Mouse (Mus musculus): ENCODE data around the gene Ttll9. TPM values are rescaled to one million over a fixed set of nuclear protein-coding genes. Genes with fewer than 3 reads are reported as not detected.

Gene Ttll9
- polyA plus RNA-seq, 1 experiment from 2014 or later, result 0.42 TPM

GRCm38 (mm10) chr2:152926896-152927295 lies 35.4 kb upstream of the Ttll9 start:
- no peak overlapping the region for H3K27ac ChIP-seq

GRCm38 (mm10) chr2:152927371-152927770 lies 34.9 kb upstream of the Ttll9 start:
- Histone ChIP-seq H3K4me3 (no peak overlapping the region), H3K36me3 (no peaks in the 10 kb centered on the region), H3K4me2 (no peak overlapping the region), H3K4me1 (peaks cover 28% of the 10 kb centered on the region), H3K9ac (no peak overlapping the region), H3K27ac (no peak overlapping the region), H3K9me3 (no peaks in the 10 kb centered on the region), H3K27me3 (peaks cover 5% of the 10 kb centered on the region; the same call in 1 of the 2 replicates)
- WGBS, result 48% methylated on average over 5 of the region's 5 CpGs
- no peak for ATAC-seq (ENCODE audit: insufficient number of reproducible peaks, insufficient read depth, low FRiP score, low TSS enrichment, low read depth)

More at GRCm38 (mm10) chr2:152926896-152927295, 35.4 kb upstream of the Ttll9 start:
- 0 out of 2 replicates have a peak, but pooled peaks cover under 1% of the 10 kb centered on the region for H3K27me3 ChIP-seq
- no peaks in the 10 kb centered on the region for H3K36me3 ChIP-seq
- H3K9me3 ChIP-seq, result no peaks in the 10 kb centered on the region
- no peak overlapping the region for H3K4me3 ChIP-seq
- 42% methylated on average over 9 of the region's 9 CpGs for WGBS
- peaks cover 28% of the 10 kb centered on the region for H3K4me1 ChIP-seq
- no peak for ATAC-seq (ENCODE audit: insufficient number of reproducible peaks, insufficient read depth, low FRiP score, low TSS enrichment, low read depth)
- no peak overlapping the region for H3K4me2 ChIP-seq
- H3K9ac ChIP-seq, result 0 out of 2 replicates have a peak overlapping the region, but pooled peaks have one; percentile 32

GRCm38 (mm10) chr2:152928219-152928987 lies 33.9 kb upstream of the Ttll9 start:
- H3K27ac ChIP-seq, result no peak overlapping the region
- ATAC-seq (ENCODE audit: insufficient number of reproducible peaks, insufficient read depth, low FRiP score, low TSS enrichment, low read depth), result no peak
- H3K27me3 ChIP-seq, result peaks cover 12% of the 10 kb centered on the region; the same call in 1 of the 2 replicates
- no peaks in the 10 kb centered on the region for H3K9me3 ChIP-seq
- no peak overlapping the region for H3K4me3 ChIP-seq
- H3K4me2 ChIP-seq, result no peak overlapping the region
- 40% methylated on average over 14 of the region's 14 CpGs for WGBS
- H3K36me3 ChIP-seq, result no peaks in the 10 kb centered on the region
- H3K4me1 ChIP-seq, result peaks cover 28% of the 10 kb centered on the region
- H3K9ac ChIP-seq, result no peak overlapping the region

- H3K4me1 ChIP-seq, result peaks cover 28% of the 10 kb centered on the region
- H3K4me3 ChIP-seq, result no peak overlapping the region
- H3K4me2 ChIP-seq, result no peak overlapping the region
- no peak overlapping the region for H3K9ac ChIP-seq
- no peaks in the 10 kb centered on the region for H3K9me3 ChIP-seq
- WGBS, result 77% methylated on average over 3 of the region's 3 CpGs
- peaks cover 16% of the 10 kb centered on the region for H3K27me3 ChIP-seq
- no peak overlapping the region for H3K27ac ChIP-seq
- no peak for ATAC-seq (ENCODE audit: insufficient number of reproducible peaks, insufficient read depth, low FRiP score, low TSS enrichment, low read depth)
- no peaks in the 10 kb centered on the region for H3K36me3 ChIP-seq
These were observed 33.3 kb upstream of the Ttll9 start for GRCm38 (mm10) chr2:152928988-152929370.

- Histone ChIP-seq H3K27ac (no peak overlapping the region), H3K36me3 (no peaks in the 10 kb centered on the region), H3K9me3 (no peaks in the 10 kb centered on the region), H3K4me3 (no peak overlapping the region), H3K9ac (no peak overlapping the region), H3K4me1 (peaks cover 22% of the 10 kb centered on the region), H3K4me2 (no peak overlapping the region), H3K27me3 (peaks cover 16% of the 10 kb centered on the region)
- whole genome bisulfite sequencing, result 34% methylated on average over 2 of the region's 2 CpGs
- ATAC-seq (ENCODE audit: insufficient number of reproducible peaks, insufficient read depth, low FRiP score, low TSS enrichment, low read depth), result no peak
These were observed 32.0 kb upstream of the Ttll9 start for GRCm38 (mm10) chr2:152930276-152930675.

- no peak overlapping the region for H3K9ac ChIP-seq
- H3K9me3 ChIP-seq, result no peaks in the 10 kb centered on the region
- no peak overlapping the region for H3K4me3 ChIP-seq
- H3K36me3 ChIP-seq, result no peaks in the 10 kb centered on the region
- peaks cover 28% of the 10 kb centered on the region for H3K27me3 ChIP-seq
- no peak for ATAC-seq (ENCODE audit: insufficient number of reproducible peaks, insufficient read depth, low FRiP score, low TSS enrichment, low read depth)
- 70% methylated on average over 12 of the region's 12 CpGs for WGBS
- no peak overlapping the region for H3K27ac ChIP-seq
- no peak overlapping the region for H3K4me2 ChIP-seq
- peaks cover 13% of the 10 kb centered on the region for H3K4me1 ChIP-seq
These were observed 30.7 kb upstream of the Ttll9 start for GRCm38 (mm10) chr2:152931456-152932160.

- ATAC-seq (ENCODE audit: insufficient number of reproducible peaks, insufficient read depth, low FRiP score, low TSS enrichment, low read depth), result no peak
- Histone ChIP-seq H3K27ac (no peak within 1 kb of the TSS), H3K4me3 (no peak within 1 kb of the TSS), H3K9me3 (no peaks in the 10 kb centered on the region), H3K4me1 (0 out of 2 replicates have a peak, but pooled peaks cover 7% of the 10 kb centered on the region), H3K4me2 (no peak within 1 kb of the TSS), H3K27me3 (peaks cover 31% of the 10 kb centered on the region), H3K9ac (peak within 1 kb of the TSS; percentile 36; the same call in 1 of the 2 replicates), H3K36me3 (no peaks in the 10 kb centered on the region)
- 32% methylated on average over 9 of the region's 9 CpGs for WGBS
These were observed 29.2 kb upstream of the Ttll9 start, which contains the start of gene Foxs1 for GRCm38 (mm10) chr2:152933048-152933447. Gene Foxs1, minus strand, starts transcription at chr2:152933208.

- Histone ChIP-seq H3K9me3 (no peaks in the 10 kb centered on the region), H3K36me3 (no peaks in the 10 kb centered on the region), H3K4me2 (no peak overlapping the region), H3K27ac (no peak overlapping the region), H3K4me1 (0 out of 2 replicates have a peak, but pooled peaks cover 2% of the 10 kb centered on the region), H3K4me3 (no peak overlapping the region), H3K9ac (no peak overlapping the region), H3K27me3 (peaks cover 36% of the 10 kb centered on the region)
- no peak for ATAC-seq (ENCODE audit: insufficient number of reproducible peaks, insufficient read depth, low FRiP score, low TSS enrichment, low read depth)
- 29% methylated on average over 5 of the region's 5 CpGs for WGBS
These were observed 28.7 kb upstream of the Ttll9 start for GRCm38 (mm10) chr2:152933614-152934013.

- Histone ChIP-seq H3K36me3 (no peaks in the 10 kb centered on the region), H3K4me1 (peaks cover 15% of the 10 kb centered on the region), H3K9ac (no peak overlapping the region), H3K9me3 (no peaks in the 10 kb centered on the region), H3K4me3 (no peak overlapping the region), H3K27me3 (peaks cover 83% of the 10 kb centered on the region), H3K27ac (no peak overlapping the region), H3K4me2 (no peak overlapping the region)
- 23% methylated on average over 4 of the region's 4 CpGs for WGBS
- no peak for ATAC-seq (ENCODE audit: insufficient number of reproducible peaks, insufficient read depth, low FRiP score, low TSS enrichment, low read depth)
These were observed 22.4 kb upstream of the Ttll9 start for GRCm38 (mm10) chr2:152939846-152940245.

- Histone ChIP-seq H3K27me3 (peaks cover 88% of the 10 kb centered on the region), H3K36me3 (no peaks in the 10 kb centered on the region), H3K9ac (no peak overlapping the region), H3K9me3 (no peaks in the 10 kb centered on the region), H3K4me1 (peaks cover 15% of the 10 kb centered on the region), H3K4me2 (no peak overlapping the region), H3K4me3 (no peak overlapping the region), H3K27ac (no peak overlapping the region)
- 77% methylated on average over 6 of the region's 6 CpGs for WGBS
- ATAC-seq (ENCODE audit: insufficient number of reproducible peaks, insufficient read depth, low FRiP score, low TSS enrichment, low read depth), result no peak
These were observed 21.2 kb upstream of the Ttll9 start for GRCm38 (mm10) chr2:152941106-152941505.

- no peaks in the 10 kb centered on the region for H3K36me3 ChIP-seq
- ATAC-seq (ENCODE audit: insufficient number of reproducible peaks, insufficient read depth, low FRiP score, low TSS enrichment, low read depth), result no peak
- H3K4me3 ChIP-seq, result no peak overlapping the region
- H3K9me3 ChIP-seq, result no peaks in the 10 kb centered on the region
- H3K27ac ChIP-seq, result no peak overlapping the region
- H3K4me2 ChIP-seq, result no peak overlapping the region
- peaks cover 88% of the 10 kb centered on the region for H3K27me3 ChIP-seq
- H3K4me1 ChIP-seq, result peaks cover 15% of the 10 kb centered on the region
- no peak overlapping the region for H3K9ac ChIP-seq
- WGBS, result 28% methylated on average over 7 of the region's 7 CpGs
These were observed 20.5 kb upstream of the Ttll9 start for GRCm38 (mm10) chr2:152941776-152942175.
